Mouse (Mus musculus): Measurements from ENCODE around the gene Rgl1. TPM values are rescaled to one million over a fixed set of nuclear protein-coding genes. Genes with fewer than 3 reads are reported as not detected.

Rgl1 gene
- total and polyA plus RNA-seq, 2 experiments from 2014 or later: 36.7 to 38.9 TPM

GRCm38 (mm10) chr1:152721535-152722198, 44.5 kb downstream of the Rgl1 start:
- DNase-seq (ENCODE audit: low spot score) (no peak), ATAC-seq (ENCODE audit: insufficient read depth, low read depth) (no peak)
- Histone ChIP-seq H3K9ac (replicated peaks; ENCODE audit: low read depth, low read length) (no peak overlapping the region), H3K27ac (ENCODE audit: low read depth) (0 out of 2 replicates have a peak overlapping the region, but pooled peaks have one; percentile 25), H3K36me3 (replicated peaks; ENCODE audit: control insufficient read depth, insufficient read depth, low read length) (no peaks in the 10 kb centered on the region), H3K4me3 (ENCODE audit: low read depth, low read length) (no peak overlapping the region), H3K9me3 (replicated peaks; ENCODE audit: control insufficient read depth, low read length) (no peaks in the 10 kb centered on the region), H3K4me1 (ENCODE audit: control insufficient read depth, insufficient read depth) (no peaks in the 10 kb centered on the region), H3K4me2 (ENCODE audit: low read depth, low read length) (no peak overlapping the region), H3K27me3 (ENCODE audit: control insufficient read depth, insufficient read depth, low read length) (no peaks in the 10 kb centered on the region)
- 83% methylated on average over 11 of the region's 11 CpGs for WGBS
- TF ChIP-seq EP300 (IDR thresholded peaks at IDR 0.05; ENCODE audit: low read depth) (no peak), CTCF (IDR thresholded peaks at IDR 0.05; ENCODE audit: low read depth) (no peak)

GRCm38 (mm10) chr1:152720969-152721368, 45.2 kb downstream of the Rgl1 start:
- H3K27ac ChIP-seq (ENCODE audit: low read depth): peak overlapping the region; percentile 25; the same call in 1 of the 2 replicates
- no peaks in the 10 kb centered on the region for H3K27me3 ChIP-seq (ENCODE audit: control insufficient read depth, insufficient read depth, low read length)
- no peak for DNase-seq (ENCODE audit: low spot score)
- H3K36me3 ChIP-seq (replicated peaks; ENCODE audit: control insufficient read depth, insufficient read depth, low read length): no peaks in the 10 kb centered on the region
- no peak overlapping the region for H3K4me3 ChIP-seq (ENCODE audit: low read depth, low read length)
- no peak overlapping the region for H3K4me2 ChIP-seq (ENCODE audit: low read depth, low read length)
- ATAC-seq (ENCODE audit: insufficient read depth, low read depth): no peak
- TF ChIP-seq EP300 (IDR thresholded peaks at IDR 0.05; ENCODE audit: low read depth): no peak
- no peak for TF ChIP-seq CTCF (IDR thresholded peaks at IDR 0.05; ENCODE audit: low read depth)
- 35% methylated on average over 4 of the region's 4 CpGs for WGBS
- no peaks in the 10 kb centered on the region for H3K9me3 ChIP-seq (replicated peaks; ENCODE audit: control insufficient read depth, low read length)
- no peak overlapping the region for H3K9ac ChIP-seq (replicated peaks; ENCODE audit: low read depth, low read length)
- H3K4me1 ChIP-seq (ENCODE audit: control insufficient read depth, insufficient read depth): no peaks in the 10 kb centered on the region

GRCm38 (mm10) chr1:152718200-152718599, 48.0 kb downstream of the Rgl1 start:
- ATAC-seq (ENCODE audit: insufficient read depth, low read depth) (no peak), DNase-seq (ENCODE audit: low spot score) (no peak)
- Histone ChIP-seq H3K9me3 (replicated peaks; ENCODE audit: control insufficient read depth, low read length) (no peaks in the 10 kb centered on the region), H3K27ac (ENCODE audit: low read depth) (no peak overlapping the region), H3K4me2 (ENCODE audit: low read depth, low read length) (no peak overlapping the region), H3K36me3 (replicated peaks; ENCODE audit: control insufficient read depth, insufficient read depth, low read length) (no peaks in the 10 kb centered on the region), H3K4me3 (ENCODE audit: low read depth, low read length) (no peak overlapping the region), H3K4me1 (ENCODE audit: control insufficient read depth, insufficient read depth) (no peaks in the 10 kb centered on the region), H3K9ac (replicated peaks; ENCODE audit: low read depth, low read length) (no peak overlapping the region), H3K27me3 (ENCODE audit: control insufficient read depth, insufficient read depth, low read length) (no peaks in the 10 kb centered on the region)
- WGBS: 42% methylated on average over 6 of the region's 6 CpGs
- TF ChIP-seq EP300 (IDR thresholded peaks at IDR 0.05; ENCODE audit: low read depth) (no peak), CTCF (IDR thresholded peaks at IDR 0.05; ENCODE audit: low read depth) (no peak)

GRCm38 (mm10) chr1:152717329-152717728, 48.8 kb downstream of the Rgl1 start:
- Histone ChIP-seq H3K27me3 (ENCODE audit: control insufficient read depth, insufficient read depth, low read length) (no peaks in the 10 kb centered on the region), H3K36me3 (replicated peaks; ENCODE audit: control insufficient read depth, insufficient read depth, low read length) (no peaks in the 10 kb centered on the region), H3K9ac (replicated peaks; ENCODE audit: low read depth, low read length) (no peak overlapping the region), H3K4me3 (ENCODE audit: low read depth, low read length) (no peak overlapping the region), H3K4me1 (ENCODE audit: control insufficient read depth, insufficient read depth) (no peaks in the 10 kb centered on the region), H3K9me3 (replicated peaks; ENCODE audit: control insufficient read depth, low read length) (no peaks in the 10 kb centered on the region), H3K4me2 (ENCODE audit: low read depth, low read length) (no peak overlapping the region), H3K27ac (ENCODE audit: low read depth) (0 out of 2 replicates have a peak overlapping the region, but pooled peaks have one; percentile 2)
- ATAC-seq (ENCODE audit: insufficient read depth, low read depth) (no peak), DNase-seq (ENCODE audit: low spot score) (no peak)
- WGBS: 96% methylated on average over 1 of the region's 1 CpGs
- no peak for TF ChIP-seq EP300 (IDR thresholded peaks at IDR 0.05; ENCODE audit: low read depth)

GRCm38 (mm10) chr1:152714405-152714804, 51.7 kb downstream of the Rgl1 start:
- Histone ChIP-seq H3K27me3 (ENCODE audit: control insufficient read depth, insufficient read depth, low read length) (no peaks in the 10 kb centered on the region), H3K36me3 (replicated peaks; ENCODE audit: control insufficient read depth, insufficient read depth, low read length) (no peaks in the 10 kb centered on the region), H3K9ac (replicated peaks; ENCODE audit: low read depth, low read length) (no peak overlapping the region), H3K4me1 (ENCODE audit: control insufficient read depth, insufficient read depth) (no peaks in the 10 kb centered on the region), H3K27ac (ENCODE audit: low read depth) (no peak overlapping the region), H3K9me3 (replicated peaks; ENCODE audit: control insufficient read depth, low read length) (no peaks in the 10 kb centered on the region), H3K4me3 (ENCODE audit: low read depth, low read length) (no peak overlapping the region), H3K4me2 (ENCODE audit: low read depth, low read length) (no peak overlapping the region)
- 92% methylated on average over 3 of the region's 3 CpGs for WGBS
- no peak for TF ChIP-seq EP300 (IDR thresholded peaks at IDR 0.05; ENCODE audit: low read depth)
- TF ChIP-seq CTCF (IDR thresholded peaks at IDR 0.05; ENCODE audit: low read depth): no peak
- DNase-seq (ENCODE audit: low spot score) (no peak), ATAC-seq (ENCODE audit: insufficient read depth, low read depth) (no peak)

- Histone ChIP-seq H3K27ac (ENCODE audit: low read depth) (no peak overlapping the region), H3K4me1 (ENCODE audit: control insufficient read depth, insufficient read depth) (no peaks in the 10 kb centered on the region), H3K27me3 (ENCODE audit: control insufficient read depth, insufficient read depth, low read length) (no peaks in the 10 kb centered on the region), H3K9ac (replicated peaks; ENCODE audit: low read depth, low read length) (no peak overlapping the region), H3K4me3 (ENCODE audit: low read depth, low read length) (no peak overlapping the region), H3K9me3 (replicated peaks; ENCODE audit: control insufficient read depth, low read length) (no peaks in the 10 kb centered on the region), H3K36me3 (replicated peaks; ENCODE audit: control insufficient read depth, insufficient read depth, low read length) (no peaks in the 10 kb centered on the region), H3K4me2 (ENCODE audit: low read depth, low read length) (no peak overlapping the region)
- WGBS: 72% methylated on average over 4 of the region's 4 CpGs
- ATAC-seq (ENCODE audit: insufficient read depth, low read depth): no peak
- no peak for DNase-seq (ENCODE audit: low spot score)
- TF ChIP-seq EP300 (IDR thresholded peaks at IDR 0.05; ENCODE audit: low read depth) (no peak), CTCF (IDR thresholded peaks at IDR 0.05; ENCODE audit: low read depth) (no peak)
These were observed 52.2 kb downstream of the Rgl1 start for GRCm38 (mm10) chr1:152713924-152714323.

All from heart, postnatal 0 days (tissue).